Mouse (Mus musculus): ENCODE data around the gene Fkbp11. TPM values are rescaled to one million over a fixed set of nuclear protein-coding genes. Genes with fewer than 3 reads are reported as not detected.

The Fkbp11 gene
- polyA plus RNA-seq, 1 experiment from 2014 or later: 156 TPM

GRCm38 (mm10) chr15:98674994-98675545 lies 52.9 kb downstream of the Fkbp11 start:
- Histone ChIP-seq H3K9me3 (replicated peaks) (no peaks in the 10 kb centered on the region), H3K9ac (no peak overlapping the region), H3K27ac (replicated peaks) (no peak overlapping the region), H3K4me1 (replicated peaks) (peaks cover 16% of the 10 kb centered on the region), H3K4me3 (replicated peaks) (no peak overlapping the region), H3K4me2 (no peak overlapping the region), H3K27me3 (peaks cover 82% of the 10 kb centered on the region), H3K36me3 (replicated peaks) (no peaks in the 10 kb centered on the region)
- WGBS (ENCODE audit: insufficient replicate concordance): 25% methylated on average over 11 of the region's 11 CpGs
- no peak for ATAC-seq (ENCODE audit: insufficient read depth)

Other genes with a start within 250 kb of the Fkbp11 start
- gene Lalba, start 245.5 kb downstream of the Fkbp11 start, polyA plus RNA-seq (2015; fragmentation: Nextera tagmentation; extraction: Ambion mirVana): not detected in 2 replicates
- gene Olfr279, start 235.8 kb downstream of the Fkbp11 start, polyA plus RNA-seq (2015; fragmentation: Nextera tagmentation; extraction: Ambion mirVana): not detected in 2 replicates
- gene Kansl2, start 193.9 kb downstream of the Fkbp11 start, polyA plus RNA-seq (2015; fragmentation: Nextera tagmentation; extraction: Ambion mirVana): 32.0 and 35.4 TPM in 2 replicates
- gene Ccnt1, start 157.3 kb downstream of the Fkbp11 start, polyA plus RNA-seq (2015; fragmentation: Nextera tagmentation; extraction: Ambion mirVana): 25.1 and 28.2 TPM in 2 replicates
- not detected in 2 replicates for gene 4930415O20Rik, start 157.2 kb downstream of the Fkbp11 start, polyA plus RNA-seq (2015; fragmentation: Nextera tagmentation; extraction: Ambion mirVana)
- gene Adcy6, start 118.1 kb downstream of the Fkbp11 start, polyA plus RNA-seq (2015; fragmentation: Nextera tagmentation; extraction: Ambion mirVana): 6.6 and 6.9 TPM in 2 replicates
- 0.52 and 0.96 TPM in 2 replicates for gene Cacnb3, start 97.4 kb downstream of the Fkbp11 start, polyA plus RNA-seq (2015; fragmentation: Nextera tagmentation; extraction: Ambion mirVana)
- 9.5 and 10.2 TPM in 2 replicates for gene Ddx23, start 65.3 kb downstream of the Fkbp11 start, polyA plus RNA-seq (2015; fragmentation: Nextera tagmentation; extraction: Ambion mirVana)
- 0.84 and 0.89 TPM in 2 replicates for gene Rnd1, start 50.7 kb downstream of the Fkbp11 start, polyA plus RNA-seq (2015; fragmentation: Nextera tagmentation; extraction: Ambion mirVana)
- gene Ccdc65, start 20.0 kb downstream of the Fkbp11 start, polyA plus RNA-seq (2015; fragmentation: Nextera tagmentation; extraction: Ambion mirVana): not detected in 2 replicates
- gene Arf3, start 35.0 kb upstream of the Fkbp11 start, polyA plus RNA-seq (2015; fragmentation: Nextera tagmentation; extraction: Ambion mirVana): 11.7 and 14.3 TPM in 2 replicates
- gene Wnt10b, start 50.0 kb upstream of the Fkbp11 start, polyA plus RNA-seq (2015; fragmentation: Nextera tagmentation; extraction: Ambion mirVana): not detected in 2 replicates
- gene Wnt1, start 61.7 kb upstream of the Fkbp11 start, polyA plus RNA-seq (2015; fragmentation: Nextera tagmentation; extraction: Ambion mirVana): not detected in 2 replicates
- not detected in 2 replicates for gene Ddn, start 81.3 kb upstream of the Fkbp11 start, polyA plus RNA-seq (2015; fragmentation: Nextera tagmentation; extraction: Ambion mirVana)
- 94.1 and 95.7 TPM in 2 replicates for gene Prkag1, start 103.3 kb upstream of the Fkbp11 start, polyA plus RNA-seq (2015; fragmentation: Nextera tagmentation; extraction: Ambion mirVana)
- gene Kmt2d, start 143.0 kb upstream of the Fkbp11 start, polyA plus RNA-seq (2015; fragmentation: Nextera tagmentation; extraction: Ambion mirVana): 3.7 and 4.2 TPM in 2 replicates
- gene Rhebl1, start 166.3 kb upstream of the Fkbp11 start, polyA plus RNA-seq (2015; fragmentation: Nextera tagmentation; extraction: Ambion mirVana): 2.9 and 3.0 TPM in 2 replicates
- gene Dhh, start 170.3 kb upstream of the Fkbp11 start, polyA plus RNA-seq (2015; fragmentation: Nextera tagmentation; extraction: Ambion mirVana): 0.08 and 0.12 TPM in 2 replicates
- gene Lmbr1l, start 190.0 kb upstream of the Fkbp11 start, polyA plus RNA-seq (2015; fragmentation: Nextera tagmentation; extraction: Ambion mirVana): 4.7 and 4.8 TPM in 2 replicates
- 1,053 and 1,106 TPM in 2 replicates for gene Tuba1b, start 206.4 kb upstream of the Fkbp11 start, polyA plus RNA-seq (2015; fragmentation: Nextera tagmentation; extraction: Ambion mirVana)
- not detected in 2 replicates for gene Gm49450, start 225.4 kb upstream of the Fkbp11 start, polyA plus RNA-seq (2015; fragmentation: Nextera tagmentation; extraction: Ambion mirVana)
- 71.7 and 75.1 TPM in 2 replicates for gene Tuba1a, start 225.5 kb upstream of the Fkbp11 start, polyA plus RNA-seq (2015; fragmentation: Nextera tagmentation; extraction: Ambion mirVana)